Comparison of ENCODE assay signal across 11 mouse cellular contexts in genomic region chr3:121370301-121370700, GRCm38 (mm10). TPM values are rescaled to one million over a fixed set of nuclear protein-coding genes. Genes with fewer than 3 reads are reported as not detected.
A peak's percentile ranks its signal among the peaks of the same experiment; 100 is the strongest.
DNase-seq lines count a peak whose midpoint lies in the region; ATAC-seq and TF ChIP-seq lines count a peak whose summit lies in the region.
"Had no signal": no experiment of that assay in that cellular context is flagged by ENCODE, and none has a peak within 500 bp of the region (broad histone marks: within the 10 kb centered on the region; RNA-seq: fewer than 3 reads in every experiment).

No protein-coding gene starts in this region.

- H3K36me3 ChIP-seq in forebrain, postnatal 0 days (ENCODE audit: insufficient read depth), result no peaks in the 10 kb centered on the region
- no peaks in the 10 kb centered on the region for H3K36me3 ChIP-seq in forebrain, embryonic 14.5 days (ENCODE audit: control insufficient read depth, insufficient read depth, low read length)
- H3K36me3 ChIP-seq in embryonic facial prominence, embryonic 14.5 days (ENCODE audit: control insufficient read depth, insufficient read depth, low read length), result no peaks in the 10 kb centered on the region
- no peaks in the 10 kb centered on the region for H3K36me3 ChIP-seq in intestine, embryonic 16.5 days (ENCODE audit: control insufficient read depth, insufficient read depth, low read length)
- no peaks in the 10 kb centered on the region for H3K36me3 ChIP-seq in kidney, adult 2 months (ENCODE audit: control insufficient read depth, insufficient read depth, low read length)
- H3K36me3 ChIP-seq: embryonic facial prominence, embryonic 12.5 days had no signal

- no peak for DNase-seq in forebrain, postnatal 0 days
- DNase-seq in forebrain, embryonic 14.5 days (ENCODE audit: low spot score), result no peak
- peak; percentile 69 to 72 for DNase-seq in B cell, adult 2 months
- peak; percentile 31 for DNase-seq in embryonic facial prominence, embryonic 14.5 days (ENCODE audit: low spot score)
- no peak for DNase-seq in kidney, adult 2 months
- no peak for DNase-seq in ovary, postnatal 36 days (ENCODE audit: low spot score)

- no peak overlapping the region for H3K4me2 ChIP-seq in forebrain, postnatal 0 days (ENCODE audit: low read depth)
- no peak overlapping the region for H3K4me2 ChIP-seq in forebrain, embryonic 14.5 days (ENCODE audit: low read length)
- H3K4me2 ChIP-seq in embryonic facial prominence, embryonic 14.5 days (ENCODE audit: low read depth, low read length), result no peak overlapping the region
- H3K4me2 ChIP-seq in intestine, embryonic 16.5 days (ENCODE audit: low read depth, low read length), result no peak overlapping the region
- H3K4me2 ChIP-seq: embryonic facial prominence, embryonic 12.5 days; heart, embryonic 11.5 days had no signal

- no peaks in the 10 kb centered on the region for H3K27me3 ChIP-seq in forebrain, postnatal 0 days (ENCODE audit: insufficient read depth, low read length)
- no peaks in the 10 kb centered on the region for H3K27me3 ChIP-seq in forebrain, embryonic 14.5 days (replicated peaks; ENCODE audit: control insufficient read depth, insufficient read depth, low read length)
- no peaks in the 10 kb centered on the region for H3K27me3 ChIP-seq in embryonic facial prominence, embryonic 14.5 days (replicated peaks; ENCODE audit: control insufficient read depth, insufficient read depth, low read length)
- no peaks in the 10 kb centered on the region for H3K27me3 ChIP-seq in intestine, embryonic 16.5 days (replicated peaks; ENCODE audit: control insufficient read depth, insufficient read depth, low read length)
- no peaks in the 10 kb centered on the region for H3K27me3 ChIP-seq in kidney, adult 2 months (replicated peaks; ENCODE audit: control insufficient read depth, insufficient read depth, low read length)
- H3K27me3 ChIP-seq: CH12.LX; embryonic facial prominence, embryonic 12.5 days had no signal

- H3K9me3 ChIP-seq in forebrain, postnatal 0 days (ENCODE audit: low read length), result no peaks in the 10 kb centered on the region
- H3K9me3 ChIP-seq in forebrain, embryonic 14.5 days (replicated peaks; ENCODE audit: control insufficient read depth, low read length), result no peaks in the 10 kb centered on the region
- peaks cover 5% of the 10 kb centered on the region; the same call in 1 of the 2 replicates for H3K9me3 ChIP-seq in embryonic facial prominence, embryonic 14.5 days (ENCODE audit: control insufficient read depth, low read length)
- no peaks in the 10 kb centered on the region for H3K9me3 ChIP-seq in intestine, embryonic 16.5 days (ENCODE audit: control insufficient read depth, low read length)
- H3K9me3 ChIP-seq: embryonic facial prominence, embryonic 12.5 days had no signal

- 87% methylated on average over 13 of the region's 13 CpGs for WGBS in forebrain, postnatal 0 days
- WGBS in forebrain, embryonic 14.5 days, result 92% methylated on average over 13 of the region's 13 CpGs
- WGBS in embryonic facial prominence, embryonic 14.5 days, result 81% methylated on average over 13 of the region's 13 CpGs
- 77% methylated on average over 13 of the region's 13 CpGs for WGBS in intestine, embryonic 16.5 days
- WGBS in kidney, adult 2 months, result 80% methylated on average over 13 of the region's 13 CpGs

- no peak overlapping the region for H3K4me3 ChIP-seq in forebrain, postnatal 0 days (ENCODE audit: low read depth, low read length)
- H3K4me3 ChIP-seq in forebrain, embryonic 14.5 days (ENCODE audit: low read depth, low read length), result no peak overlapping the region
- H3K4me3 ChIP-seq in embryonic facial prominence, embryonic 14.5 days (ENCODE audit: low read depth, low read length), result no peak overlapping the region
- H3K4me3 ChIP-seq in intestine, embryonic 16.5 days (ENCODE audit: low read length), result no peak overlapping the region
- H3K4me3 ChIP-seq in kidney, adult 2 months (ENCODE audit: insufficient read depth, low read depth, low read length), result no peak overlapping the region
- H3K4me3 ChIP-seq: embryonic facial prominence, embryonic 12.5 days had no signal

- no peak for TF ChIP-seq CTCF in forebrain, postnatal 0 days (IDR thresholded peaks at IDR 0.05; ENCODE audit: low read depth)
- TF ChIP-seq CTCF in kidney, adult 2 months (conservative IDR thresholded peaks at IDR 0.05; ENCODE audit: insufficient read depth, insufficient read length, low read depth, low read length), result no peak

- H3K4me1 ChIP-seq in forebrain, postnatal 0 days (ENCODE audit: insufficient read depth), result no peaks in the 10 kb centered on the region
- H3K4me1 ChIP-seq in forebrain, embryonic 14.5 days (ENCODE audit: control insufficient read depth, insufficient read depth, low read length), result no peaks in the 10 kb centered on the region
- peaks cover 11% of the 10 kb centered on the region for H3K4me1 ChIP-seq in embryonic facial prominence, embryonic 14.5 days (ENCODE audit: control insufficient read depth, insufficient read depth, low read length)
- H3K4me1 ChIP-seq in intestine, embryonic 16.5 days (ENCODE audit: control insufficient read depth, insufficient read depth, low read length), result peaks cover 4% of the 10 kb centered on the region; the same call in 1 of the 2 replicates
- H3K4me1 ChIP-seq in kidney, adult 2 months (ENCODE audit: control insufficient read depth, insufficient read depth, low read length), result no peaks in the 10 kb centered on the region

- no peak for ATAC-seq in forebrain, postnatal 0 days
- no peak for ATAC-seq in forebrain, embryonic 14.5 days
- ATAC-seq in embryonic facial prominence, embryonic 14.5 days (ENCODE audit: low read depth), result no peak
- peak; percentile 52 for ATAC-seq in neutrophil, adult 5-6 weeks (ENCODE audit: extremely low read depth, insufficient number of reproducible peaks, low FRiP score, poor library complexity, severe bottlenecking)
- no peak for ATAC-seq in intestine, embryonic 16.5 days

- no peak for TF ChIP-seq POLR2A in kidney, adult 2 months (IDR thresholded peaks at IDR 0.05; ENCODE audit: low read depth, low read length)

- H3K27ac ChIP-seq in forebrain, postnatal 0 days (ENCODE audit: low read depth, low read length), result 0 out of 2 replicates have a peak overlapping the region, but pooled peaks have one; percentile 21
- no peak overlapping the region for H3K27ac ChIP-seq in forebrain, embryonic 14.5 days (ENCODE audit: low read depth, low read length)
- H3K27ac ChIP-seq in embryonic facial prominence, embryonic 14.5 days (replicated peaks; ENCODE audit: low read depth, low read length), result peak overlapping the region; percentile 17; the same call in 1 of the 2 replicates
- no peak overlapping the region for H3K27ac ChIP-seq in intestine, embryonic 16.5 days (ENCODE audit: low read length)
- H3K27ac ChIP-seq in kidney, adult 2 months (ENCODE audit: insufficient read depth, low read depth, low read length), result no peak overlapping the region

- no peak overlapping the region for H3K9ac ChIP-seq in forebrain, postnatal 0 days
- H3K9ac ChIP-seq in forebrain, embryonic 14.5 days (ENCODE audit: low read length), result no peak overlapping the region
- no peak overlapping the region for H3K9ac ChIP-seq in embryonic facial prominence, embryonic 14.5 days (ENCODE audit: low read depth, low read length)
- no peak overlapping the region for H3K9ac ChIP-seq in intestine, embryonic 16.5 days (ENCODE audit: low read depth, low read length)
- H3K9ac ChIP-seq: embryonic facial prominence, embryonic 12.5 days had no signal

RNA-seq across cellular contexts. Expression of gene Cnn3, which starts 56.0 kb away (rescaled TPM):
- 128 and 150 TPM in 2 replicates for total RNA-seq in forebrain, postnatal 0 days (2014; rRNA removed)
- polyA plus RNA-seq in forebrain, postnatal 0 days (2015; fragmentation: Nextera tagmentation; extraction: Ambion mirVana), result 307 and 319 TPM in 2 replicates
- 691 and 743 TPM in 2 replicates for polyA plus RNA-seq in forebrain, embryonic 14.5 days (2014; fragmentation: Nextera tagmentation; extraction: Ambion mirVana)
- polyA plus RNA-seq in embryonic facial prominence, embryonic 14.5 days (2014; fragmentation: Nextera tagmentation; extraction: Ambion mirVana), result 870 and 944 TPM in 2 replicates
- 91.2 and 97.6 TPM in 2 replicates for total RNA-seq in neutrophil, adult 5-6 weeks (2017)
- polyA plus RNA-seq in intestine, embryonic 16.5 days (2015; fragmentation: Nextera tagmentation; extraction: Ambion mirVana), result 334 and 375 TPM in 2 replicates
- polyA plus RNA-seq in kidney, adult 2 months (2012; rRNA removed), result 253 and 268 TPM in 2 replicates

Comparison
In these comparisons a context has a peak if more than half of its experiments do, and no peak if none do; other contexts are left out.
1. H3K27ac ChIP-seq: peak in forebrain, postnatal 0 days (single experiment) and embryonic facial prominence, embryonic 14.5 days (single experiment); none in forebrain, embryonic 14.5 days (single experiment), intestine, embryonic 16.5 days (single experiment) and kidney, adult 2 months (single experiment).
2. DNase-seq: peak in B cell, adult 2 months (2 of 2) and embryonic facial prominence, embryonic 14.5 days (single experiment); none in forebrain, postnatal 0 days (single experiment), forebrain, embryonic 14.5 days (single experiment), kidney, adult 2 months (single experiment) and ovary, postnatal 36 days (single experiment).